Mouse (Mus musculus) lung, postnatal 36 days (tissue): ENCODE results near the gene Pibf1.

ENCODE experiments used
- DNase-seq: peaks from one replicate; pipeline ENCODE4 v3.0.0; 2022; ENCODE audit warnings: mixed read lengths

Pibf1 gene

GRCm38 (mm10) chr14:99274056-99274455, 174.8 kb downstream of the Pibf1 start:
- no peak for DNase-seq

GRCm38 (mm10) chr14:99275827-99276226, 176.6 kb downstream of the Pibf1 start:
- no peak for DNase-seq

GRCm38 (mm10) chr14:99278312-99278711, 179.1 kb downstream of the Pibf1 start:
- no peak for DNase-seq

GRCm38 (mm10) chr14:99278763-99279486, 179.7 kb downstream of the Pibf1 start:
- DNase-seq, result no peak

- no peak for DNase-seq
Observed at GRCm38 (mm10) chr14:99280399-99280798, 181.2 kb downstream of the Pibf1 start.

GRCm38 (mm10) chr14:99280825-99281433, 181.7 kb downstream of the Pibf1 start:
- DNase-seq, result no peak

- no peak for DNase-seq
Observed at GRCm38 (mm10) chr14:99285486-99285885, 186.3 kb downstream of the Pibf1 start.

- DNase-seq, result no peak
Observed at GRCm38 (mm10) chr14:99292176-99292575, 193.0 kb downstream of the Pibf1 start.

- DNase-seq, result no peak
Observed at GRCm38 (mm10) chr14:99294424-99294823, 195.2 kb downstream of the Pibf1 start.

GRCm38 (mm10) chr14:99295606-99296341, 196.6 kb downstream of the Pibf1 start:
- DNase-seq, result no peak

- DNase-seq, result peak; percentile 96
Observed at GRCm38 (mm10) chr14:99298385-99299021, 199.3 kb downstream of the Pibf1 start, which contains the start of gene Klf5. Gene Klf5, plus strand, starts transcription at chr14:99298691.

GRCm38 (mm10) chr14:99299022-99299481, 199.8 kb downstream of the Pibf1 start:
- DNase-seq, result peak; percentile 56

GRCm38 (mm10) chr14:99299701-99300191, 200.5 kb downstream of the Pibf1 start:
- DNase-seq, result no peak

GRCm38 (mm10) chr14:99301472-99301871, 202.2 kb downstream of the Pibf1 start:
- no peak for DNase-seq
